Mouse (Mus musculus) gastrocnemius, postnatal 10 days (tissue): ENCODE results near the gene Gpx6. TPM values are rescaled to one million over a fixed set of nuclear protein-coding genes. Genes with fewer than 3 reads are reported as not detected.

Experiments used
- DNase-seq: peaks from one replicate; pipeline ENCODE4 v3.0.0; 2021; ENCODE audit warnings: mixed read lengths
- total RNA-seq, 2 experiments: library from RNA; stranded (reverse); gene quantifications; 2 replicates each; pipeline ENCODE4 v1.2.3; 2021

Gpx6 gene
- total RNA-seq, 2 experiments from 2014 or later, result not detected

DNA sequence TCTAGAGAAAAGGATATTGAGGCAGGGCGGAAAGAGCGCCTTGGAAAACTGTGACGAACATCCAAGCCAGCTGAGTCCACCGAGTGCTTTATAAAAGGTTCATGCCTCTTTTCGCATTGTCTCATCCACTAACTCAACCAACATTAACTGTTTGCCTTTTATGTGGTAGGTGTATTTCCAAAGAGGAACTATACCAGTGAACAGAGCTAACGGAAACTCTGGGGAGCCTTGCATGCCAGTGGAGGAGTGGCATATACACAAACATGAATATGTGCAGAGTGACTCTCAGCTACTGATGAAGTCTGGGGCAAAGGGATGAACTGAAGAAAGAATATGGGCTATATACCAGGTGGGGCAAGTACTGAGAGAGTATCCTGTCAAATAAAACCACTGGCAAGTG lies 11.5 kb downstream of the Gpx6 start:
- no peak for DNase-seq

DNA sequence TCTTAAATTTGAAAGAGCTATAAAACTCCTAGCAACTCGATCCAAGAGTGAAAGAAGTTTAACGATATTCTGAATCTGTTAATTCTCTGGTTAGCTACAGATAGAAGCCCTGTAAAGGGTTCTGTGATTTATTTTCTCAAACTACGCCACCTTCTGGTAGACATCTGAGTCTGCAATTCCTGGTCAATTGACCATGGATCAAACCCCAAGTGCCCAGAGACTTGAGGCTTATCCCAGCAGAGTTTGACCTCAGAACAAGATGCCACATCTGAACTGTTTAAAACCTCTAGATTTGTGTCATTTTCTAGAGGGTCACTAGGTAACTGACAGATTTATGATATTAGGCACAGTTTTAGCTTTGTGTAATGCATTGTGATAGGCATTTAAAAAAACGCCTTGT lies 14.3 kb downstream of the Gpx6 start:
- no peak for DNase-seq

DNA sequence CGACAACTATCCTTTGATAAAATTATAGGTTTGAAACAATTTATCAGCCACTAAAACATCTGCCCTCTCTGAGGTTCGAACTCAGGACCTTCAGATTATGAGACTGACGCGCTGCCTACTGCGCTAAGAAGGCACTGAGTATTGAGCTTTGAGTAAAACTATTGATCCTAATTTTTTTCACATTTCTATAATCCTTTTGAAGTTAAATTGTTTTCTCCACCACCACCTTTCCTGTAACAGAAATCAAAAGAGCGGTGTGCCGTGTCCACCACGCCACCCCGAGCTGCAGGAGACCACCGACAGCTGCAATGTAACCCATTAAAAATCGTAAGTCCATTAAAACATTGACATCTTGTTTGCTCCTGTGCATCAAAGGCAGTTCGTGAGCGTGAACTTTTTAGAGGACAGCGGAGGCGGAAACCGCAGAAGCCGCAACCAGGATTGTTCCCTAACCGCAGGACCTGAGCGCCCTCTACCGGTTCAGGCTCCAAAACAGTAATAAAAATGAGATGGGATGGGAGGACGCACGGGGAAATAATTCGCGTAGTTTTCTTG lies 14.8 kb downstream of the Gpx6 start:
- DNase-seq, result peak; percentile 85

DNA sequence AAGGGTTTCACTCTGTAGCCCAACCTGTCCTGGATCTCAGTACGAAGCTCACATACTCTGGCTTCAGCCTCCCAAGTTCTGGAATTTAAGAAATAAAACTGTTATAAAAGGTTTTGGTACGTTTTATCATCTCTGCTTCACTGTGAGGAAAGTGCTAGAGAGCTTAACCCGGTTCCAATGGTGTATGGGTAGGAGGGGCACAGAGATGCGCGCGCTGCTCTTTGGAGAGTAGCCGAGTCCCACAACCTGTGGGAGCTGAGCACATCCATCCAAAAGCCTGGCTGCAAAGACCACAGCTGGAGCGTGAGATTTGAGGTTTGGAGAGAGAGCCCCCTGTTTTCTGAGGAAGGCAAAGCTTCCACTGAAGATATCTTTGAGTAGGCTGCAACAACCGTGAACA lies 15.5 kb downstream of the Gpx6 start:
- DNase-seq, result no peak

DNA sequence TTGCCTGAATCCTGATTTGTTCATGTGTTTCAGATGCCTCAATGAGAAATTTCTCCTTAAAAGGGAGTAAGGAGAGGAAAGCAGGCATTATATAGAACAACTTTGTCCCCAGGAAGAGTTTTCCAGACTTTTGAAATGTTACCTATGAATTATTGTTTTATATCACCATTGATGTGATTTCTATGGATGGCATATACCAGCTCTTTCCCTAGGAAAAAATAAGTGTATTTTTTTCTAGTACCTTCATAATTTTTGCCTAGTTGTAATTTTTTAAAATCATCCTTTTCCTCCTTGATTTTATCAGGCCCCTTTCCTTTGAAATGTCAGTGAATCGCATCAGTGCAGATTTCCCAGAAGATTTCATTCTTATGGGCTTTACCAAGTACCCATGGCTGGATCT lies 34.7 kb downstream of the Gpx6 start, which contains the start of gene Olfr1367:
Gene Olfr1367, plus strand, starts transcription at position 301 of the 400 bp plus-strand sequence.
- DNase-seq, result no peak

DNA sequence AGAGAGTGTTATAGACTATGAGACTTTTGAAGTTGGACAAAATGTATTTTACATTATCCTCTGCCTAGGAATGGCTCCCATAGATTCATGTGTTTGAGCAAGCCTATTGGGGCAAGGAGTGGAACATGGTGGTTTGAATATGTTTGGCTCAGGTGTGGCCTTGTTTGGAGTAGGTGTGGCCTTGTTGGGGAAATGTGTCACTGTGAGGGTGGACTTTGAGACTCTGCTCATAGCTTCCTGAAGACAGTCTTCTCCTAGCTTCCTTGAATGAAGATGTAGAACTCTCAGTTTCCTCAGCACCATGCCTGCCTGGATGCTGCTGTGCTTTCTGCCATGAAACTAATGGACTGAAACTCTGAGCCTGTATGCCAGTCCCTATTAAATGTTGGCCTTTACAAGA lies 38.7 kb downstream of the Gpx6 start:
- no peak for DNase-seq

DNA sequence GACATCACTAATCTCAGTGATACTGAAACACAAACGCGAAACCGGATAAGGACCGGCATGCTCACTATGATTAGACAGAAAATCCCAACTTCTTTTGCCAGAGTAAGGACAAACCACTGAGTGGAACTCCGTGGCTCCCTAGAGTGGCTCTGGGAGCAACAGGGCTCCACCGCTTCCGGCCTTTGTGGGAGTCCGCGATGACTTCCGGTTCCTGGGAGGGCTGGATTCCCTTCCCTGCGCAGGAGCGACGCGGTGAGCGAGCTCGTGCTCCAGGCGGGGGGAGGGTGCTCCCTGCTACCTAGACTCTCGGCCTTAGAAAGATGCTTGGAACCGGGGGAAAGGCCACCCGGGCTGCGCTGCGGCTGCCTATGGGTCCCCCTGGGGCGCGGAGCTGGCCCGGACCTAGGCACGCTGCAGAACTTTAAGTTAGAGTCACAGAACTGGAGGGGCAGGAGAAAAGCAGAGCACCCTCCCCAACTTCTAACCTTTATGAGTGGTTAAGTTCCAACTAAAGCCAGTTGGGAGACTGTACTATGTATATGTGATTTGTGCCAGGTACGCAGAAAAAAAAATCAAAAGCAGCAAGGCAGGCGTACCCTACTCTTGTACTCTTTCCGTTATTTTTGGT lies 50.8 kb downstream of the Gpx6 start, which contains the start of gene Zscan12:
Gene Zscan12, plus strand, starts transcription at position 200 of the 628 bp plus-strand sequence.
- DNase-seq, result peak; percentile 81

DNA sequence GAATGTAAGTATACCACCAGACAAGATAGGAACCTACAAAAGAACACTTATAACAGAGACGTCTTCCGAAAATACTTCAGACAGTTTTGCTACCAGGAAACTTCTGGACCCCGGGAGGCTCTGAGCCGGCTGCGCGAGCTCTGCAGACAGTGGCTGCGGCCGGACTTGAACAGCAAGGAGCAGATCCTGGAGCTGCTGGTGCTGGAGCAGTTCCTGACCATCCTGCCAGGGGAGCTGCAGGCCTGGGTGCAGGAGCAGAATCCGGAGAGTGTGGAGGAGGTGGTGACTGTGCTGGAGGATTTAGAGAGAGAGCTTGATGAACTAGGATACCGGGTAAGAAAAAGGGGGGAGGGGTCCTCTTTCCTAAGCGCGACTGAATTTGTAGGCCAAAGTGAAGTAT lies 51.8 kb downstream of the Gpx6 start:
- no peak for DNase-seq

DNA sequence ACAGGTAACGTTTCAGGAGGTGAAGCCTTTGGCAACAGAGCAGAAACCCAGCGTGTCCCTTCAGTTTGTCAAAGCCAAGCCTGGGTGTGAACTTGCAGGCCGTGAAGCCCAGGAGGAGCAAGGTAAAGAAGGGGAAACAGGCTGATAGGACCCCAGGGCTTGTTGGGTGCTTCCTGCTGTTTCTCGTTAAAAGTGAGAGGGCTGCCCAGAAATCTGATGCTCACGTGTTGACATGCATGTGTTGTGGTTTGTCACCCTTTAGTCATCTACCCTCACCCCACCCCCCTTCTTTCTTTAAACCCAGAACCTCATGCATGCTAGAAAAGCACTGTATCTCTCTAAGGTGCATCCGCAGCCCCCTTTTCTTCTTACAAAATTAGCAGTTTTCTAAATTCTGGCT lies 54.7 kb downstream of the Gpx6 start:
- DNase-seq, result no peak

Other genes with a start within 250 kb of the Gpx6 start
- not detected for gene Olfr1370, start 237.2 kb upstream of the Gpx6 start, total RNA-seq
- not detected for gene Olfr1369-ps1, start 200.6 kb upstream of the Gpx6 start, total RNA-seq
- not detected for gene Olfr263, start 182.5 kb upstream of the Gpx6 start, total RNA-seq
- gene Olfr1368, start 166.3 kb upstream of the Gpx6 start, total RNA-seq, result not detected
- gene Trim27, start 132.7 kb upstream of the Gpx6 start, total RNA-seq, result 10 to 100 TPM; 27.9 to 36.8 TPM
- not detected for gene Gpx5, start 19.4 kb upstream of the Gpx6 start, total RNA-seq
- gene Olfr1367, start 34.8 kb downstream of the Gpx6 start, total RNA-seq, result not detected
- 1 to 10 TPM; 6.2 to 6.3 TPM for gene Zscan12, start 50.7 kb downstream of the Gpx6 start, total RNA-seq
- gene Zkscan3, start 90.6 kb downstream of the Gpx6 start, total RNA-seq, result 10 to 100 TPM; 16.6 to 22.1 TPM
- gene Pgbd1, start 128.9 kb downstream of the Gpx6 start, total RNA-seq, result under 1 TPM; 0.16 to 0.50 TPM
- gene Zscan26, start 141.6 kb downstream of the Gpx6 start, total RNA-seq, result 10 to 100 TPM; 10.9 to 15.4 TPM
- under 1 TPM; 0.38 to 0.52 TPM for gene Nkapl, start 156.4 kb downstream of the Gpx6 start, total RNA-seq
- 1 to 10 TPM; 1.2 to 1.6 TPM for gene Zkscan4, start 166.8 kb downstream of the Gpx6 start, total RNA-seq
- not detected for gene Gm10065, start 167.3 kb downstream of the Gpx6 start, total RNA-seq
- gene AK157302, start 183.1 kb downstream of the Gpx6 start, total RNA-seq, result 10 to 100 TPM; 11.5 to 12.4 TPM
- 100 to 1,000 TPM; 118 to 122 TPM for gene Gm11273, start 189.3 kb downstream of the Gpx6 start, total RNA-seq
- gene Zkscan8, start 219.0 kb downstream of the Gpx6 start, total RNA-seq, result 10 to 100 TPM in 1 of 2 experiments, 1 to 10 TPM in 1; 8.0 to 11.4 TPM
- not detected for gene Olfr1366, start 230.7 kb downstream of the Gpx6 start, total RNA-seq
- not detected for gene Olfr1535, start 247.8 kb downstream of the Gpx6 start, total RNA-seq